Mouse (Mus musculus) hindbrain, embryonic 14.5 days (tissue): ENCODE data around the gene Pip5k1c. TPM values are rescaled to one million over a fixed set of nuclear protein-coding genes. Genes with fewer than 3 reads are reported as not detected.

Experiments
- ATAC-seq: fragments of 200-750 bp; cut with Nextera tagmentation; 2 replicates; pipeline ENCODE4 v1.8.0; 2017; ENCODE audit warnings: moderate number of reproducible peaks, mild to moderate bottlenecking, moderate TSS enrichment, moderate library complexity; ENCODE audit not compliant: low FRiP score
- DNase-seq: peaks from one replicate; pipeline ENCODE4 v3.0.0-alpha.2; 2015; ENCODE audit warnings: low spot score
- H3K27ac ChIP-seq: fragments of 300-500 bp; sonication (generic); 2 replicates; pipeline ENCODE4 v1.5.1; 2014; ENCODE audit warnings: mild to moderate bottlenecking, moderate library complexity
- H3K27me3 ChIP-seq: fragments of 300-500 bp; sonication (generic); 2 replicates; pipeline ENCODE4 v1.6.1; 2014; ENCODE audit warnings: mild to moderate bottlenecking, low read length, mixed read lengths; ENCODE audit not compliant: control insufficient read depth, insufficient read depth
- H3K36me3 ChIP-seq: fragments of 300-500 bp; sonication (generic); replicated peaks from 2 replicates; pipeline ENCODE4 v1.6.1; 2014; ENCODE audit not compliant: control insufficient read depth, insufficient read depth
- H3K4me1 ChIP-seq: fragments of 300-500 bp; sonication (generic); replicated peaks from 2 replicates; pipeline ENCODE4 v1.6.1; 2014; ENCODE audit warnings: antibody characterized with exemption, low read length, mixed read lengths; ENCODE audit not compliant: control insufficient read depth, insufficient read depth
- H3K4me2 ChIP-seq: fragments of 300-500 bp; sonication (generic); replicated peaks from 2 replicates; pipeline ENCODE4 v1.6.1; 2014; ENCODE audit warnings: mild to moderate bottlenecking, moderate library complexity
- H3K4me3 ChIP-seq: fragments of 300-500 bp; sonication (generic); replicated peaks from 2 replicates; pipeline ENCODE4 v1.5.1; 2014; ENCODE audit warnings: mild to moderate bottlenecking, low read length
- H3K9ac ChIP-seq: fragments of 300-500 bp; sonication (generic); 2 replicates; pipeline ENCODE4 v1.6.1; 2014
- H3K9me3 ChIP-seq: fragments of 300-500 bp; sonication (generic); 2 replicates; pipeline ENCODE4 v1.6.1; 2016; ENCODE audit warnings: low read length; ENCODE audit not compliant: control insufficient read depth
- WGBS: fragments of 180-500 bp; shearing (Covaris S2); extraction: QIAGEN DNeasy Blood & Tissue Kit; methylation state at CpG from one replicate; pipeline ENCODE4 v1.1.7; 2014; 5-methylcytosine and 5-hydroxymethylcytosine counted together
- polyA plus RNA-seq: library from polyadenylated mRNA; unstranded; fragments of >200 nt; fragmentation: Nextera tagmentation; extraction: Ambion mirVana; gene quantifications from 2 replicates; pipeline ENCODE4 v1.2.1, GENCODE M21; 2014

Pip5k1c gene
- polyA plus RNA-seq, 1 experiment from 2014 or later: 137 TPM

DNA sequence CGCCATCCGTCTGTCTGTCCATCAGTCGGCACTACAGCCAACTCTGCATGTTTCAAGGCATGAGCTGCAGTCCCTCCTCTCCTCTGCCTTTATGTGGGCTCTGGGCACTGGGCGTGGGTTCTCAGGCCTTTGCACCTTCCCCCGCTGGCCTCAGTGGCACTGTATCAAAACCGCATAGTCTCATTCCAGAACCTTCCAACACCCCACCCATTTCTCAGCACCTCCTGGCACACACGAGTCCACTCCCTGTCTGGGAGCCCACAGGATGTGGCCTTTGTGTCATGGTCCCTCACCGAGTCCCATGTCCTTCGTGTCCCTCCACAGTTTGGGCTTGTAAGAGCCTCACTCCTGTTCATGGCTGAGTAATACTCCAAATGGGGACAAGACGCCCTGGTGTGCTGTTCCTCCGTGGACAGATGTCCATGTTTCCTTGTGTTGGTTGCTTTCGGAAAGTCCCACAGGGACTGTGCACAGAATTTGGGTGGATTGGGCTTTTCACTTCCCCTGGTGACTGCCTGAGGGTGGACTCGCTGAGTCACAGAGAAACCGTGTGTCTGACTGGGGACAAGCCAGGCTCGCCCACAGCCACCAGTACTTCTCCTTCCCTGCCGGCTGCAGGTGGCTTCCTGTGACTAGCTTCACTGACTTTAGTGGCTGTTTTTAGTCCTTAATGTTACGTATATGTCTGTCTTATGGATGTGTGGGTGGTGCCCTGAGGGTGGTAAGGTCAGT, 5.8 kb downstream of the Pip5k1c start:
- no peak overlapping the region for H3K9ac ChIP-seq
- H3K4me1 ChIP-seq: peaks cover 17% of the 10 kb centered on the region
- H3K27me3 ChIP-seq: no peaks in the 10 kb centered on the region
- no peak overlapping the region for H3K4me2 ChIP-seq
- H3K36me3 ChIP-seq: no peaks in the 10 kb centered on the region
- no peak for ATAC-seq
- no peaks in the 10 kb centered on the region for H3K9me3 ChIP-seq
- DNase-seq: no peak
- no peak overlapping the region for H3K27ac ChIP-seq
- H3K4me3 ChIP-seq: no peak overlapping the region
- 94% methylated on average over 17 of the region's 17 CpGs for WGBS

DNA sequence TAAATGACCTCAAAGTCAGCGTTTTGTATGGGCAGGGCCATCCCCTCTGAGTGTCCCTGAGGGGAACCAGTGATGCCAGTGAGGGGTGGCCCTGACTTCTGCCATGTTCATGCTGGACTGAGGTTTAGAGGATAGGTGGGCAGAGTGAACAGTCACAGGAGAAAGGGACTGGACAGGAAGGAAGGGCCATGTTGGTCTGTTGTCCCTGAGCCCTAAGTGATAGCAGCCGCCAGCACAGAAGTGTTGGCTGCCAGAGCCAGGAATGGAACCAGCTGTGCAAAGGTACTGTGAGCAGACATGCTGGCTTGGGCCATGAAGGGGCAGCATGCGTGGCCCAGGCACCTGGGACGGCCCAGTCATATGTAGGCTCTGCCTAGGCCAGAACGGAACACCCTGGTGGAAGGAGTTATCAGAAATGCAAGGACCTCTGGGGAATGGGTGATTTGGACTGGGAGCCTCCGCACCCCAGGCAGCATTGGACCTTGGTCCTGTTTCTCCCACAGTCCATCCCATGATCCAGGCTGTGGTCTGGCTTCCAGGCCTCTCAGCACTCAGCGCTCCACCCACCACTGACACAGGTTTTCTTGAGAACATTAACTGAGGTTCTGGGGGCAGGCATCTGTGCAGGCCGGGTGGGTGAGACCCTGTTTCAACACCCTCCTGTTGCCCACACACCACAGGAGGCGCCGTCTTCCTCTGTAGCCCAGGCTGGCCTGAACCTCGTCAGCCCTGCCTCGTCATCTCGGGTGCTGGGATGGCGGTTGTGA, 7.0 kb downstream of the Pip5k1c start:
- Histone ChIP-seq H3K4me1 (peaks cover 6% of the 10 kb centered on the region), H3K4me2 (no peak overlapping the region), H3K9me3 (no peaks in the 10 kb centered on the region), H3K27ac (no peak overlapping the region), H3K4me3 (no peak overlapping the region), H3K27me3 (no peaks in the 10 kb centered on the region), H3K36me3 (no peaks in the 10 kb centered on the region), H3K9ac (no peak overlapping the region)
- ATAC-seq: no peak
- WGBS: 89% methylated on average over 14 of the region's 14 CpGs
- no peak for DNase-seq

DNA sequence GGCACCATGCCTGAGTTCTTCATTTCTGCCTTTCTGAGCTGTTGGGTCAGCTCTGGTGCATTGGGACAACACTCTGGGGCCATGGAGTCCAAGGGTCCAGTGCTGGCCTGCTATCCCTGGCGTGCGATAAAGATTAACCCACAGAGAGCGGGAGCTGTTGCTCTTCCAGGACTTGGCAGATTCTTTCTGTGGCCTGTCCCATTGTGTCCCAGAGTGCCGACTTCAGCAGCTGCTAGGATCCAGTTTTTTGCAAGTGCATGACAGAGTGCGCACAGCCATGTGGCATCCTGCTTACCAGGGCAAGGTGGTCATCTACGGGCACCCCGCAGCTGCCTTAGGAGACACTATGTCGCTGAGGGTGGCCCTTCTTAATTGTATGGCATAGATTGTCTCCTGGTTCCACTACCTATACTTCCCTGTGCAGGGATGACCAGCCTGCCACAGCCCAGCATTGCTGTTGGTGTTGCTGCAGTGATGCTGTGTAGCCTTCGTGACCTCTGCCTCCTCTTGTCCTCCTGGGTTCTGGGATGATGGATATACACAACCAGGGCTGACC, 7.7 kb downstream of the Pip5k1c start:
- H3K9ac ChIP-seq: no peak overlapping the region
- no peaks in the 10 kb centered on the region; the same call in 1 of the 2 replicates for H3K4me1 ChIP-seq
- ATAC-seq: no peak

DNA sequence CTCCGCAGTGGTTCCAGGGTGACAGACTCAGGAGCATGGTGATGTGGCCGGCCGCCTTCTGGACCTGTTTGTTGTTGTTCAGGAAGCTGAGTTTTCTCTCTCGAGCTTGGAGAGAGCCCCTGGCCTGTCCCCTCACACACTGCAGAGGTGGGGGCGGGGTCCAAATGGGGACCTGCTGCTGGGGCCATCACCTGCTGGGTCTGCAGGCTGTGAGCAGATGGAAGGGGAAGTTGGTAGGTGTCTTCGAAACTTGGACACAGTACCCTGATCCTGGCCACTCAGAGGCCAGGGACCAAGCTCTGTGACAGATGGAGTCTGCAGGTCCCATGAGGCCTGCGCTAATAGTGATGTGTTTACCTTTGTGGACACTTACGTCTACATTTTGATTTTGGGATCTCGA, 8.6 kb downstream of the Pip5k1c start:
- Histone ChIP-seq H3K9me3 (no peaks in the 10 kb centered on the region), H3K27ac (no peak overlapping the region), H3K27me3 (no peaks in the 10 kb centered on the region), H3K4me3 (no peak overlapping the region), H3K4me2 (no peak overlapping the region), H3K9ac (no peak overlapping the region), H3K36me3 (peaks cover 9% of the 10 kb centered on the region), H3K4me1 (no peaks in the 10 kb centered on the region; the same call in 1 of the 2 replicates)
- ATAC-seq (no peak), DNase-seq (no peak)
- WGBS: 85% methylated on average over 9 of the region's 9 CpGs

More for the DNA sequence above, 7.7 kb downstream of the Pip5k1c start:
- Histone ChIP-seq H3K36me3 (no peaks in the 10 kb centered on the region), H3K4me3 (no peak overlapping the region), H3K27ac (no peak overlapping the region), H3K9me3 (no peaks in the 10 kb centered on the region), H3K27me3 (no peaks in the 10 kb centered on the region), H3K4me2 (no peak overlapping the region)
- WGBS: 81% methylated on average over 9 of the region's 9 CpGs
- DNase-seq: no peak

GRCm38 (mm10) chr10:81302288-81302687, 9.5 kb downstream of the Pip5k1c start:
- no peaks in the 10 kb centered on the region; the same call in 1 of the 2 replicates for H3K4me1 ChIP-seq
- H3K4me3 ChIP-seq: no peak overlapping the region
- H3K9me3 ChIP-seq: no peaks in the 10 kb centered on the region
- H3K36me3 ChIP-seq: peaks cover 18% of the 10 kb centered on the region
- ATAC-seq (no peak), DNase-seq (no peak)
- no peak overlapping the region for H3K27ac ChIP-seq
- H3K9ac ChIP-seq: no peak overlapping the region
- no peak overlapping the region for H3K4me2 ChIP-seq
- WGBS: 57% methylated on average over 4 of the region's 4 CpGs
- H3K27me3 ChIP-seq: no peaks in the 10 kb centered on the region

- ATAC-seq: no peak
- no peak for DNase-seq
- Histone ChIP-seq H3K4me3 (no peak overlapping the region), H3K27ac (no peak overlapping the region), H3K9me3 (no peaks in the 10 kb centered on the region), H3K36me3 (peaks cover 23% of the 10 kb centered on the region), H3K9ac (no peak overlapping the region), H3K4me2 (no peak overlapping the region), H3K4me1 (no peaks in the 10 kb centered on the region; the same call in 1 of the 2 replicates), H3K27me3 (no peaks in the 10 kb centered on the region)
- 62% methylated on average over 14 of the region's 14 CpGs for WGBS
Observed at GRCm38 (mm10) chr10:81302781-81303218, 10.0 kb downstream of the Pip5k1c start.

- DNase-seq (no peak), ATAC-seq (no peak)
- no peaks in the 10 kb centered on the region for H3K9me3 ChIP-seq
- no peak overlapping the region for H3K27ac ChIP-seq
- no peaks in the 10 kb centered on the region; the same call in 1 of the 2 replicates for H3K4me1 ChIP-seq
- WGBS: 79% methylated on average over 10 of the region's 10 CpGs
- H3K36me3 ChIP-seq: peaks cover 28% of the 10 kb centered on the region
- H3K27me3 ChIP-seq: no peaks in the 10 kb centered on the region
- no peak overlapping the region; the same call in 1 of the 2 replicates for H3K9ac ChIP-seq
- H3K4me2 ChIP-seq: no peak overlapping the region
- H3K4me3 ChIP-seq: no peak overlapping the region
Observed at GRCm38 (mm10) chr10:81303258-81303657, 10.5 kb downstream of the Pip5k1c start.

DNA sequence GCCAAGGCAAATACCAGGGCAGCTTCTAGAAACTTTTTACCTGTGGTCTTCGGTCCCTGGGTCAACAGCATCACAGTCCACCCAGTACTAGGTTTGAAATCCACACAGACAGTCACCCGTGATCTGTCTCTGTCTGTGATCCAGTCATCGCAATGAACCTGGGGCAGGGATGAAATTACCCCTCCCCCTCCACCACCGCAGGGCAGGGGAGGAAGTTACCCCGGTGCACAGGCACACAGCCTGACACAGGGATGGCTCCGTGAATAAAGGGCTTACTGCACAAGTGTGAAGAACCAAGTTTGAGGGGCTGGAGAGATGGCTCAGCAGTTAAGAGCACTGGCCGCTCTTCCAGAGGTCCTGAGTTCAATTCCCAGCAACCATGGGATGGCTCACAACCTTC, 11.0 kb downstream of the Pip5k1c start:
- WGBS: 79% methylated on average over 7 of the region's 7 CpGs
- Histone ChIP-seq H3K9me3 (no peaks in the 10 kb centered on the region), H3K36me3 (peaks cover 33% of the 10 kb centered on the region), H3K9ac (no peak overlapping the region), H3K4me1 (no peaks in the 10 kb centered on the region; the same call in 1 of the 2 replicates), H3K27me3 (no peaks in the 10 kb centered on the region), H3K27ac (no peak overlapping the region), H3K4me2 (no peak overlapping the region), H3K4me3 (no peak overlapping the region)
- ATAC-seq (no peak), DNase-seq (no peak)

- DNase-seq (no peak), ATAC-seq (no peak)
- Histone ChIP-seq H3K27me3 (no peaks in the 10 kb centered on the region), H3K4me1 (no peaks in the 10 kb centered on the region; the same call in 1 of the 2 replicates), H3K4me3 (no peak overlapping the region), H3K9ac (no peak overlapping the region), H3K27ac (no peak overlapping the region), H3K9me3 (no peaks in the 10 kb centered on the region), H3K36me3 (peaks cover 42% of the 10 kb centered on the region), H3K4me2 (no peak overlapping the region)
- 28% methylated on average over 6 of the region's 9 CpGs for WGBS
Observed at GRCm38 (mm10) chr10:81304597-81305238, 12.0 kb downstream of the Pip5k1c start.
